Mouse (Mus musculus) heart, postnatal 0 days (tissue): Measurements from ENCODE around the gene Vat1l.

ENCODE experiments used
- CTCF ChIP-seq: IDR thresholded peaks from 2 replicates; pipeline ENCODE4 v1.5.1; 2016; ENCODE audit warnings: antibody characterized with exemption, control low read depth, low read depth
- EP300 ChIP-seq: IDR thresholded peaks from 2 replicates; pipeline ENCODE4 v1.6.1; 2016; ENCODE audit warnings: antibody characterized with exemption, low read depth

GRCm38 (mm10) chr8:114251321-114252065, 46.1 kb downstream of the Vat1l start:
- TF ChIP-seq CTCF (no peak), EP300 (no peak)
